Mouse (Mus musculus) lung, adult 18-20 months (tissue): ENCODE measurements around the gene Spred2.
A peak's percentile ranks its signal among the peaks of the same experiment; 100 is the strongest.

Source experiments
- DNase-seq, 2 experiments: peaks; one replicate each; pipeline ENCODE4 v3.0.0; 2022; ENCODE audit warnings: mixed read lengths in 2 of 2

The Spred2 gene

GRCm38 (mm10) chr11:19955701-19956100, 31.5 kb downstream of the Spred2 start:
- DNase-seq: no peak

- no peak for DNase-seq
Measured at GRCm38 (mm10) chr11:19959006-19959405, 34.8 kb downstream of the Spred2 start.

DNA sequence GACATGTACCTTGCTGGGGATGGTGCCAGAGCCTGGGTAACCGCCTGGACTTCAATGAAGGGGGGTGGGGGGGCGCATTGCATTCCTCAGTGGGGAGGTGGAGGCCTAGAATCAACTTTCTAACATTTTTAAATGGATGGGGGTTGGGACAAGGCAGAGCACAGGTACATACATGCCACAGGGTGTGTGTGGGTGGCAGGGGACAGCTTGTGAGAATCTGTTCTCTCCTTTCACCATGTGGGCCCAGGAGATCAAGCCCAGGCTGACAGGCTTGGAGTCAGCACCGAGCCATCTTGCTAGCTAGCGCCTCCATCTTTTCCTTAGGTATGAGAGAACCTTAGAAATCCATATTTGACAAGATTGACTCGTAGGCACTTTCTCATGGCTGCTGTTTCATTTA, 35.7 kb downstream of the Spred2 start:
- DNase-seq: no peak

DNA sequence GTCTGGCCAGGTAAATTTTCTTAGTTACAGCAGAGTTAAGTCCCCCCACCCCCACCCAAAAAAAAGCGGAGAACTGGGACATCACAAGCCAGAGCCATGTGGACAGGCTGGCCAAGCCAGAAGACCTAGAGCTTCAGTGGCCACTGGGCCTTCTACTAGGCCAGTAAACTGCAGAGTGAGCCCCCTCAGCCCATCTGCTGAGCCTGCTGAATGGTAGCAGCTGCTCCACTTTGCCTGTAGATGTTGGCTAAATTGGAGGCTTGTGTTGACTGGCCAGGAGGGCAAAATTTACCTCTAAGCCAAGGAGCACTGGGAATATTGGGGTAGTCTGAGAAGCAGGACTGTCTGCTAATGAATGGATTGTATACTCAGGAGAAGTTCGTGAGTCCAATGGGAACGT, 36.4 kb downstream of the Spred2 start:
- no peak for DNase-seq

- DNase-seq: peak; percentile 56 to 73
Measured at GRCm38 (mm10) chr11:19961088-19961487, 36.9 kb downstream of the Spred2 start.

GRCm38 (mm10) chr11:19961766-19962365, 37.7 kb downstream of the Spred2 start:
- DNase-seq: no peak

- DNase-seq: no peak
Measured at GRCm38 (mm10) chr11:19962796-19963195, 38.6 kb downstream of the Spred2 start.

DNA sequence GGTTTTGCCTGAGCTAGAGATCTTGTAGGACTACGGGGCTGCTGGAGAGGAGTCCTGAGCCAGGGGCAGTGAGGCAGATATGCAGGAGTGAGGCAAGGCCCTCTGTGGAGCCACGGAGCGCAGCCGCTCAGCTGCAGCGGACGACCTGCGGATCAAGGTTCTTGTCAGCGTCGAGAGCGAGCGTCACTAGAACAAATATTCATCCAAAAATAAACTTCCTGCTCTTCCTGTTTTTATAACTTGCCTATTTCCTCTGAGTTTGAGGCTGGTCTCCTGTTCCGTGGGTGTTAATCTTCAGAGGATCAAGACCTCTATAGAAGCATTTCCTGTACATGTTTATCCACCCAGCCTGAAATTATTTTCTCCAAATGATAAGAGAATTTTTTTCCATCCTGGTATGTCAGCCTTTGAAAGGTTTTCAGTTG, 39.6 kb downstream of the Spred2 start:
- no peak for DNase-seq

- DNase-seq: no peak
Measured at GRCm38 (mm10) chr11:19964333-19964732, 40.2 kb downstream of the Spred2 start.

DNA sequence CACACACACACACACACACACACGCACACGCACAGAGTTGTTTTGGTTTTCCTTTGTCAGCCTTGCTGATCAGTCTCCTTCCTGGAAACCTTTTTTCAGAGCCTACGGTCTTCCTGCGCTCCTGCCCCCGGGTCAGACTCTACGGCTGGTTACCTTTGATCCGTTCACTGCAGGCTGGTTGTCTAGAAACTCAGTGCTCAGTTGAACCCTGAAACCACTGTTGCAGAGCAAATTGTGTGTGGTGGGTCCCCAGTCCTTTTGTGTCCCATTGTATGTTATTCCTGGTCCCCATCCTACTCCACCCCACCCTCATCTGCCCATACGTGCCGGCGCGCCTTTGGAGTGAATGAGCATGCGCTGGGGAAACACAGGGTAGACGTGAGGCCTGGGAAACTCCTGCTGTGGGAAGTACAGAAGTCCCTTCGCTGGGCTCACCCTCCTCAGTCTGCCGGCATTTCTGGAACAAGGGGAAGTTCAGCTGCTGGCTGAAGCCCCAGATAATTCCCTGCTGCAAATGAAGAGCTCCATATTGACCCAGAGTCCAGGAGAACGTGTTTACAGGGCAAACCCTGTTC, 40.9 kb downstream of the Spred2 start:
- DNase-seq: no peak

GRCm38 (mm10) chr11:19965664-19966063, 41.5 kb downstream of the Spred2 start:
- no peak for DNase-seq

DNA sequence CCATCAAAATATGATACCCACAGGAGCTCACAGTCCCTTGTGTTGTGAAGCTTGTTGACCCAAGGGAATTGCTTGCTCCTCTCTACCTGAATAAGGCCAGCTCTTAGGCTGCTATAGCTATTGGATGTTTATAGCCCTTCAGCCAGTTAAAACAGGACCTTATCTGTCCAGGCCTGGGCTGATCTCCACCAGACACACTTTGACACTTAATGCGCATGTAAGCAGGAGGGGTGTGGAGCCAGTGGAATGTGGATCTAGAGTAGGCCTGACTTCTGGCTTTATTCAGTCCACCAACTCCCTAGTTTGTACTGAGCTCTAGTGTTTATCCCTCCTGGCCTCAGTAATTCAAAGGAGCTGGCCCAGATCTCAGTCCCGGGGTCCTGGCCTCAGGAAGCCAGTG, 42.1 kb downstream of the Spred2 start:
- no peak for DNase-seq

DNA sequence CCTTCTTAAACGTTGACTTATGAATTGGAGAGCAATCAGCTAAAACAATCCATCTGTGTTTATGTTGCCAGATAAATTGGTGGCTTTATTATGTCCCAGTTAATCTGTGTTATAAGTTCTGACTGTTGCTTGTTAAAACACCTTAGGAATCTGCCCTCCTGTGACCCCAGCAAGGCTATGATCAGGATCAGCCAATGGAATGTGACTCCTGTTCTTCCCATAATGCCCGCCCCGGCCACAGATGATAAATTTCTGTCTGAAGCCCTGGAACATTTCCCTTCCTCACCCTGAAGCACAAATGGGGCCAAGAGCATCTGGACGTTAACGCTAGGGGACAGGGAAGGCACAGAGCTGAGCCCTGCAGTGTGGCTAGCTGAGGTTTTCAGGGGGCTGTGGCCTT, 45.4 kb downstream of the Spred2 start:
- DNase-seq: no peak

- DNase-seq: no peak
Measured at GRCm38 (mm10) chr11:19971954-19972750, 48.0 kb downstream of the Spred2 start.

DNA sequence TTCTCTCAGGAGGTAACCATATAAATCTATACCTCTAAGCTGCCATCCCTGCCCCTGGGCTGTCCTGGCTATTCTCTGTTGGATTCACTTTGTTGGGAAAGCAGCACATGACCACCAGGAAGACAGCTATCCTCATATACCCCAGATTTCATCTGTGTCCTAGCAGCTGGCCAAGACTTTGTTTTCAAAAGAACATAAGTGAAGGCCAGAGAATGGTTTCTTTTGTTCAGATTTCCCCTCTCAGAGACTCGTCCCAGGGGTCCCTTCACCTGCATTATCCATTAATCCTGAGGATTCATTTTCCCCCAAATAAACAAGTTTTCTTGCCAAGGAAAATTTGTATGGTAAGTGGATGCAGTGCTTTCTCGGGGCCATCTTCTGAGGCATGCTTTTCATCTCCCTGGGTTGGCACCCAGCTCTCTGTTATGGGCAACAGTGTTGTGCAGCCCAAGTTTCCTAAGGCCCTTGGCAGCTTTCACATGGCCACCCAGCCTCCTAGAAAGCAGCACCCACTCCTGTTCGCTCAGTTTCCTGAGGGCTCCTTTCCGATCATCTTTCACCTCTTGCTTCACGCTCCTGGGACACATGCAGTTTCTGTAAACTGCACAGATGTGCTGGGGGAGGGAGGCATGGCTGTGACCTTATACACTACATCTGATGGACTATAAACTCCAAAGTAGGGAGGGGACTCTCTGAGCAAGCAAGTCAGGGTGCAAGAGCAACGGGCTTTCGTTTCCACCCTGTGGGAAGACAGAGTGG, 49.0 kb downstream of the Spred2 start:
- no peak for DNase-seq

DNA sequence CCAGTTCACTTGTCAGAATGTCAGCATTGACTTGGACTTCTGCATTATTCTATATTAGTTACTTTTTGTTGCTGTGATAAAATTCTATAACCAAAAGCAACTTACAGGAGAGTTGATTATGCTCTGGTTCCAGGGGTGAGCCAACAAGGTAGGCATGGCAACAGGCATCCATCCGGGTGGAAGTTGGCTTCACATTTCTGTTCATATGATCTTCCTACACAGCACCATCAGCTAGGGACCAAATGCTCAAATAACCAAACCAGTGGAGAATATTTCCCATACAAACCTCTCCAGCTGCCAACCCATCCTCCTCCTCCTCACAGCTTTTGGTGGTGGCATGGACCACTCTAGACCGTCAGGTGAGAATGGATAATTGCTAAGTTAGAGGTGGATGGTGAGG, 51.9 kb downstream of the Spred2 start:
- DNase-seq: no peak

GRCm38 (mm10) chr11:19977687-19978086, 53.5 kb downstream of the Spred2 start:
- DNase-seq: no peak

- no peak for DNase-seq
Measured at GRCm38 (mm10) chr11:19979338-19979737, 55.2 kb downstream of the Spred2 start.

DNA sequence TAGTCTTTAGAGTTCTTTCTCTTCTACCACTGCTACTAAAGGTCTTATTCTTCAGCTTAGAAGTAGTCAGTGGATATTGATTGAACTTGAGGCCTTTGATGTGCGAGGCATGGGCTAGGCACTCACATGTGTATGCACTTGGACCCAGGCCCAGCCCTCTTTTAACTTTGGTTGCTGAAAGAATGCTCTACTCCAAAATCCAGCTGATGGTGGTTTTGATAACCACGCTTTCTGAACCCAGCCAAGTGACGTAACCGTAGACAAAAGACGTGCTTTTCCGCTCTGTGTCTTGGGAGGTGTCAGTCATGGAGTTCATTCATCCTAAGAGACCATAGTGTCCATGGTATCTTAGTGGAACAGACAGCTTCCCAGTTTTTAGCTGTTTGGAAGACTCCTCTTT, 57.9 kb downstream of the Spred2 start:
- DNase-seq: no peak

DNA sequence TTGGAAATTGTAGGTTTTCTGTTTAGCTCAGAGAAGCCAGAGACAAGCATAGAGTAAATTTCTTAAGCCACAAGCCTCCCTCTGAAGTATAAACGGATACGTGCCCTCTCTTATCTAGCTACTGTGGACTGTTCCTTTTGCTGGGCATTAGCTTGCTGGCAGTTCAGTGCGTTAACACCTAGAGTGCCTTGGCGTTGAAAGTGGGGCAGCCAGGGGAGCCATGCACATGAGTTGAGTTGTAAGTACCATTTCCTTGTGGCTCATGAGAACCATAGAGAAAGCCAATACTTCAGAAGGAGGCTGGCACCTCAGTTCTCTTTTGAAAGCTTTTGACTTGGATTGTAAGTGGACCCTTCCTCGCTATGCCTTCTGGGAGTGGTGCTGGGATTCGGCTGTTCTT, 58.6 kb downstream of the Spred2 start:
- DNase-seq: no peak

DNA sequence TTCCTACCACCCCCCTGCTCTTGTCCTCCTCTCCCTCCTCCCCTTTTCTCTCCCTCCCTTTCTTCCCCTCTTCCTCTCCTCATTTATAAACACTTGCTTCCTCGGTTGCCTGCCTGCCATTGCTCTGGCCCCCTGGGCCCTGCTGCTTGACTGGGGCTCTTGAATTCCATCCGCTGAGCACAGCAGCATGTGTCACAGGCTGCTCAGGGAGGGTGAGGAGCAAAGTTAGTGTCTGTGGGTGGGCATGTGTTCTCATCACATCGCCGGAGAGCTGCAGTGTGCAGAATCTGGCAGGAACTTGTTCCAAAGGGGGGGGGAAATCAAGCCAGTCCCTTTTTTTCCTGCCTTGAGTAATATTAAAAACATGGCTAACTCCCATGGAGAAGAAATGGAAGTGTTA, 59.1 kb downstream of the Spred2 start:
- no peak for DNase-seq

DNA sequence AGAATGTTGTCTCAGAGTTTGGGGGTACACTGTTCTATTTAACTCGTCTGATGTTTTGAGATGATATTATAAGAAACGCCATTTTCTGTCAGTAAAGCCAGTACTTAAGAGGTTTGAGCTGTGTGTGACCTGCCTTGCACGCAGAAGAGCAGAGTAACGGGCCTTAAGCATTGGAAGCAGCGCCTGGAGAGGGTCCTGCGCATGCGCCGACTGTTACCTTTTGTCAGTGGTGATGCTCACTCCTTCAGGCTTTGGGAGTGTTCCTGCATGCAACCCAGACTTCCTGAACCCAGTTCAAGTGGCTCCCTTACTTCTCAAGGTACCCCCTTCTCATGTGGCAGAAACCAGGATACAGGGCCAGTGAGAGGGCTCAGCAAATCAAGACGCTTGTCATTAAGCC, 59.9 kb downstream of the Spred2 start:
- DNase-seq: no peak

- DNase-seq: no peak
Measured at GRCm38 (mm10) chr11:19985283-19985854, 61.2 kb downstream of the Spred2 start.
